Mouse (Mus musculus) stomach, embryonic 16.5 days (tissue): ENCODE results near the gene Apoa5. TPM values are rescaled to one million over a fixed set of nuclear protein-coding genes. Genes with fewer than 3 reads are reported as not detected.

ENCODE experiments used
- ATAC-seq: fragments of 200-750 bp; cut with Nextera tagmentation; 2 replicates; pipeline ENCODE4 v1.8.0; 2017; ENCODE audit warnings: moderate number of reproducible peaks, moderate TSS enrichment; ENCODE audit not compliant: insufficient read depth, low FRiP score
- H3K27ac ChIP-seq: fragments of 300-500 bp; sonication (generic); 2 replicates; pipeline ENCODE4 v1.5.1; 2014; ENCODE audit warnings: low read length
- H3K27me3 ChIP-seq: fragments of 300-500 bp; sonication (generic); 2 replicates; pipeline ENCODE4 v1.6.1; 2014; ENCODE audit warnings: low read length, control low read depth, mixed read lengths; ENCODE audit not compliant: control insufficient read depth, insufficient read depth
- H3K36me3 ChIP-seq: fragments of 300-500 bp; sonication (generic); 2 replicates; pipeline ENCODE4 v1.6.1; 2014; ENCODE audit warnings: low read length; ENCODE audit not compliant: control insufficient read depth, insufficient read depth
- H3K4me1 ChIP-seq: fragments of 300-500 bp; sonication (generic); 2 replicates; pipeline ENCODE4 v1.6.1; 2014; ENCODE audit warnings: low read length, control low read depth, mixed read lengths; ENCODE audit not compliant: control insufficient read depth, insufficient read depth
- H3K4me2 ChIP-seq: fragments of 300-500 bp; sonication (generic); 2 replicates; pipeline ENCODE4 v1.6.1; 2014; ENCODE audit warnings: low read depth, low read length, mixed read lengths
- H3K4me3 ChIP-seq: fragments of 300-500 bp; sonication (generic); replicated peaks from 2 replicates; pipeline ENCODE4 v1.5.1; 2014; ENCODE audit warnings: mild to moderate bottlenecking, low read length
- H3K9ac ChIP-seq: fragments of 300-500 bp; sonication (generic); 2 replicates; pipeline ENCODE4 v1.6.1; 2014; ENCODE audit warnings: low read length
- H3K9me3 ChIP-seq: fragments of 300-500 bp; sonication (generic); replicated peaks from 2 replicates; pipeline ENCODE4 v1.6.1; 2016; ENCODE audit warnings: low read length, control low read depth; ENCODE audit not compliant: control insufficient read depth
- WGBS: fragments of 180-500 bp; shearing (Covaris S2); extraction: QIAGEN DNeasy Blood & Tissue Kit; methylation state at CpG from one replicate; pipeline ENCODE4 v1.1.7; 2014; 5-methylcytosine and 5-hydroxymethylcytosine counted together
- polyA plus RNA-seq: library from polyadenylated mRNA; unstranded; fragments of >200 nt; fragmentation: Nextera tagmentation; extraction: Ambion mirVana; gene quantifications from 2 replicates; pipeline ENCODE4 v1.2.1, GENCODE M21; 2015

The Apoa5 gene
- polyA plus RNA-seq, 1 experiment from 2014 or later: 0.49 TPM

- no peaks in the 10 kb centered on the region for H3K36me3 ChIP-seq
These were observed 12.3 kb upstream of the Apoa5 start for GRCm38 (mm10) chr9:46256177-46256576.

GRCm38 (mm10) chr9:46256658-46257385, 11.6 kb upstream of the Apoa5 start:
- H3K4me2 ChIP-seq: no peak overlapping the region
- H3K36me3 ChIP-seq: no peaks in the 10 kb centered on the region
- H3K4me3 ChIP-seq: no peak overlapping the region
- 74% methylated on average over 10 of the region's 10 CpGs for WGBS
- H3K27me3 ChIP-seq: no peaks in the 10 kb centered on the region
- no peaks in the 10 kb centered on the region for H3K9me3 ChIP-seq
- ATAC-seq: no peak
- H3K9ac ChIP-seq: no peak overlapping the region
- no peaks in the 10 kb centered on the region for H3K4me1 ChIP-seq
- no peak overlapping the region for H3K27ac ChIP-seq

More at GRCm38 (mm10) chr9:46256177-46256576, 12.3 kb upstream of the Apoa5 start:
- ATAC-seq: no peak
- no peak overlapping the region for H3K27ac ChIP-seq
- no peaks in the 10 kb centered on the region for H3K4me1 ChIP-seq
- no peak overlapping the region for H3K9ac ChIP-seq
- no peak overlapping the region for H3K4me3 ChIP-seq
- no peaks in the 10 kb centered on the region for H3K27me3 ChIP-seq
- WGBS: 89% methylated on average over 7 of the region's 7 CpGs
- H3K9me3 ChIP-seq: no peaks in the 10 kb centered on the region
- no peak overlapping the region for H3K4me2 ChIP-seq

- Histone ChIP-seq H3K9me3 (no peaks in the 10 kb centered on the region), H3K9ac (no peak overlapping the region), H3K4me3 (no peak overlapping the region), H3K4me2 (no peak overlapping the region), H3K36me3 (no peaks in the 10 kb centered on the region), H3K27ac (no peak overlapping the region), H3K4me1 (no peaks in the 10 kb centered on the region), H3K27me3 (no peaks in the 10 kb centered on the region)
- WGBS: 83% methylated on average over 3 of the region's 3 CpGs
- no peak for ATAC-seq
These were observed 10.9 kb upstream of the Apoa5 start for GRCm38 (mm10) chr9:46257546-46257945.

DNA sequence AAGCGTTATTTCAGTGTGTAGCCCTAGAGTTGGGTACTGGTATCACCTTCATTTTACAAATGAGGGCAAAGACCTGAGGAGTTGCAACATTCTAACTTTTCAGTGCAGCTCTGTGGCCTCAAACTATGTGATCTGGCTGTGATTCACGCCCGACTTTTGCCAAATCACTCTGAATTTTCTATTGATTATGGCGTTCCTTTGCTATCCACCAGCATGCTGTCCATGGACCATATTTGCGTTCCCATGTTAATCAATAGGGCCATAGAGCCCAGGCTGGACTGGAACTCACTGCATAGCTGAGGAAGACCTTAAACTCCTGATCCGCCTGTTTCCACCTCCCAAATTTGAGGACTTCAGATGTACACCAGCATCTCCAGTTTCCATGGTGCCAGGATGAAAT, 9.3 kb upstream of the Apoa5 start:
- H3K4me3 ChIP-seq: no peak overlapping the region
- H3K36me3 ChIP-seq: no peaks in the 10 kb centered on the region
- H3K27ac ChIP-seq: no peak overlapping the region
- H3K9ac ChIP-seq: no peak overlapping the region
- no peak for ATAC-seq
- no peak overlapping the region for H3K4me2 ChIP-seq
- no peaks in the 10 kb centered on the region for H3K9me3 ChIP-seq
- no peaks in the 10 kb centered on the region for H3K27me3 ChIP-seq
- 86% methylated on average over 6 of the region's 6 CpGs for WGBS
- H3K4me1 ChIP-seq: no peaks in the 10 kb centered on the region

DNA sequence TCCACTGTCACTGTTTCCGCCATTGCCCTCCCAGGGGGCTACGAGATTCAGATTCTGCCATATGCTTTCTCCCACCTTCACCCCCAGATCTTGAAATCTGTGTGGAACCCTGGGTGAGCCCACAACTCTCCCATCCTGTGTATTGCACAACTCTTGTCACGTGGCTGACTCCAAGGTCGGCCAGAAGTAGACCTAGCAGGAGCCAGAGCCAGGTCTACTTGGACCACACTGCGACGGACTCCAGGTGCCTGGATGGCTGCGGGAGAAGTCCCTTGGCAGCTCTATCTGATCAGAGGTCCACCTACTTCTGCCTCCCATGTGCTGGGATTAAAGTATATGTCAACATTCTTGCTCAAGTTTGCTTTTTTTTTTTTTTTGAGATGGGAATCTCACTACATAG, 7.3 kb upstream of the Apoa5 start:
- WGBS: 73% methylated on average over 7 of the region's 7 CpGs
- Histone ChIP-seq H3K27ac (no peak overlapping the region), H3K9me3 (no peaks in the 10 kb centered on the region), H3K4me2 (no peak overlapping the region), H3K4me3 (no peak overlapping the region), H3K4me1 (no peaks in the 10 kb centered on the region), H3K9ac (no peak overlapping the region), H3K27me3 (no peaks in the 10 kb centered on the region), H3K36me3 (no peaks in the 10 kb centered on the region)
- no peak for ATAC-seq

- no peak for ATAC-seq
- H3K4me1 ChIP-seq: no peaks in the 10 kb centered on the region
- H3K9ac ChIP-seq: no peak overlapping the region
- no peaks in the 10 kb centered on the region for H3K36me3 ChIP-seq
- no peaks in the 10 kb centered on the region for H3K9me3 ChIP-seq
- no peak overlapping the region for H3K4me3 ChIP-seq
- H3K27me3 ChIP-seq: peaks cover 7% of the 10 kb centered on the region
- WGBS: 86% methylated on average over 5 of the region's 5 CpGs
- H3K4me2 ChIP-seq: no peak overlapping the region
- H3K27ac ChIP-seq: no peak overlapping the region
These were observed 692 bp downstream of the Apoa5 start for GRCm38 (mm10) chr9:46269125-46269524.

DNA sequence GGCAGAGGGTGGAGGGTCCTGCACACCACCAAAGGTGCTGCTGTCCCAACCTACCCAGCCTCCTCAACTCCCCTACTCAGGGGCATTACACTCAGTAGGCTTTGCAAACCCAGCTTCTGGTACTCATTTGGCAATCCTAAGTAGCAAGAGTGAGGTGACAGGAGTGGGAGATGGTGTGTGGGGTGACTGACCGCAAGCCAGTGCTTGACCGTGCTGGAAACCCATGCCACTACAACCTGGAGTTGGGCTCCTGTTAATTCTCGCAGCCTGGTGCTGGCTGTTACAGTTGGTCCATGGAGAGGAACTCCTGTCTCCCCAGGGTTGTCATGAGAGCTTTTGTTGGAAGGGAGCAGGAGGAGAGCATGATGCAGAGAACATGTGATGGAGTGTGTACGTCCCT, 2.3 kb downstream of the Apoa5 start:
- 92% methylated on average over 4 of the region's 4 CpGs for WGBS
- H3K4me2 ChIP-seq: no peak overlapping the region
- ATAC-seq: no peak

DNA sequence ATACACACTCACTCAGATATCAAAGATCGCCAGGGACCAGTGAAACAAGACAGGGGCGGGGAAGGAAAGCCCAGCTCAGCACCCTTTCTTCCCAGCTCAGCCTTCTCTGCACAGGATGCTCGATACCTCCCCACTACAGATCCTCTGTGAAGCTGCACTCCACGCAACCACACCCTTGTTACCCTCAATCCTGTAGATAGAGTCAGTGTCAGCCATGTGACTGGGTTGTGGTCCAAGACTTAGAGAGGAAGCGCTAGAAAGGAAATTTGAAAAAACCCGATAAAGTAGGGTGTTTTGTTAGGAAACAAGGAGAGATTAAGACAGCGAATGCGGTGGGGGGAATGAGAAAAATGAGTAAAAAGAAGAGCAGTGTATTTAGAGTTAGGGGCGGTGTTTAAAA, 3.6 kb downstream of the Apoa5 start:
- H3K36me3 ChIP-seq: peaks cover 13% of the 10 kb centered on the region; the same call in 1 of the 2 replicates
- 79% methylated on average over 9 of the region's 9 CpGs for WGBS
- H3K4me1 ChIP-seq: no peaks in the 10 kb centered on the region
- no peak overlapping the region for H3K27ac ChIP-seq
- H3K27me3 ChIP-seq: peaks cover 7% of the 10 kb centered on the region
- no peak overlapping the region for H3K4me2 ChIP-seq
- ATAC-seq: no peak
- no peak overlapping the region for H3K9ac ChIP-seq
- no peaks in the 10 kb centered on the region for H3K9me3 ChIP-seq
- H3K4me3 ChIP-seq: no peak overlapping the region

More for the DNA sequence above, 2.3 kb downstream of the Apoa5 start:
- Histone ChIP-seq H3K4me1 (no peaks in the 10 kb centered on the region), H3K36me3 (peaks cover 4% of the 10 kb centered on the region; the same call in 1 of the 2 replicates), H3K9me3 (no peaks in the 10 kb centered on the region), H3K27me3 (peaks cover 7% of the 10 kb centered on the region), H3K4me3 (no peak overlapping the region), H3K9ac (no peak overlapping the region), H3K27ac (no peak overlapping the region)

DNA sequence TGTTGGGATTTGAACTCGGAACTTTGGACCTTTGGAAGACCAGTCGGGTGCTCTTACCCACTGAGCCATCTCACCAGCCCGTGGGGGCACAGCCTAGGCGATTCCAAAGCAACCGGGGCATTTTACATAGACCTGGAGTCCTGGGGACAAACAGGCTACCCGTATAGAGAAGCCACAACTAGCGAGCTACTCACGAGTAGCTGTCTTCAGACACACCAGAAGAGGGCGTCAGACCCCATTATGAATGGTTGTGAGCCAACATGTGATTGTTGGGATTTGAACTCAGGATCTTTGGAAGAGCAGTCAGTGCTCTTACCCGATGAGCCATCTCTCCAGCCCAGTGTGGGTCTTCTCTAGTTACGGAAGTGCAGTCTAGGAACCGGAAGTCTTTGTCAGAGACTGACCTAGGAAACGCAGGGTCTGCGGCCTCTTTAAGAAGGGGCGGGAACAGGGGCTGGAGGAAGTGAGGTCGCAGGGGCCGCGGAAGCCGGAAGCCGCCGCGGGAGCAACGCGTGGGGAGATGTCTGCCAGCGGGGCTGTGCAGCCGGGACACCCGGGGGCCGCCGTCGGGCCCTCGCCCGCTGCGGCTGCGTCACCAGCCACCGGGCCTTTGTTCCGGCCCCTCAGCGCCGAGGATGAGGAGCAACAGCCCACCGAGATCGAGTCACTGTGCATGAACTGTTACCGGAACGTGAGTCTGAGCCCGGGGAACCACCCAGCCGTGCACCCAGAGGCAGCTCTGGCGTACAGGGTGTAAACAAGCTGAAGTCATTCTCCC, 4.4 kb downstream of the Apoa5 start, which contains the start of gene Zpr1:
TSS of gene Zpr1 (plus strand) at position 388 of the 778 bp plus-strand sequence.
- 5% methylated on average over 45 of the region's 45 CpGs for WGBS
- Histone ChIP-seq H3K9me3 (no peaks in the 10 kb centered on the region), H3K4me2 (peak within 1 kb of the TSS; percentile 63), H3K4me3 (peak within 1 kb of the TSS; percentile 76), H3K9ac (peak within 1 kb of the TSS; percentile 85), H3K27ac (peak within 1 kb of the TSS; percentile 66), H3K27me3 (peaks cover 7% of the 10 kb centered on the region), H3K4me1 (no peaks in the 10 kb centered on the region), H3K36me3 (peaks cover 19% of the 10 kb centered on the region)
- ATAC-seq: peak; percentile 98
